Mouse (Mus musculus) layer of hippocampus, postnatal 10 days (tissue): ENCODE measurements at regions not wholly inside any gene's neighbourhood (a gene's known extent, or its start where the extent isn't known, plus 50 kb on each side); places are given as distances from the start of the nearest gene placed in this dataset.
A peak's percentile ranks its signal among the peaks of the same experiment; 100 is the strongest.

Source experiments
- DNase-seq, 2 experiments: peaks; one replicate each; pipeline ENCODE4 v3.0.0; 2021; ENCODE audit warnings: low spot score in 2 of 2

DNA sequence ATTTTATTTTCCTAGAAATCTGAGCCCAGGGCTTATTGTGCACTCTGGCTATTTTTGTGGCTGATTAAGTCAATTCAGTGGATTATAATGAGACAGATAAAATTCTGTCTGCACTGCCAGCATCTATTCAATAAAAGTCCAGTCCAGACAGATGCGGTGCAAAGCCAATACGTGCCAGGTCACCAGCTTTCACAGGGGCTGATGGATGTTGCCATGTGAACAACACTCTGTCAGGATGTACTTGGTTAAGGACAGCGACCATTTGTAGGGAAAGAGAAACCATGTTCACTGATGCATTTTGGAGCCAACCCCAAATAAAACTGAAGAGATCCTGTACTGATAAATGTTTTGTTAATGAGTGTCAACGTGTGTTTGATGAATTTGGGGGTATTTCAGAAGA lies 285.0 kb upstream of the Gnpda2 start:
- no peak for DNase-seq

- DNase-seq: no peak
These were observed 270.9 kb upstream of the Gnpda2 start for GRCm38 (mm10) chr5:69863027-69863426.

- no peak for DNase-seq
These were observed 252.7 kb upstream of the Gnpda2 start for GRCm38 (mm10) chr5:69844809-69845208.

DNA sequence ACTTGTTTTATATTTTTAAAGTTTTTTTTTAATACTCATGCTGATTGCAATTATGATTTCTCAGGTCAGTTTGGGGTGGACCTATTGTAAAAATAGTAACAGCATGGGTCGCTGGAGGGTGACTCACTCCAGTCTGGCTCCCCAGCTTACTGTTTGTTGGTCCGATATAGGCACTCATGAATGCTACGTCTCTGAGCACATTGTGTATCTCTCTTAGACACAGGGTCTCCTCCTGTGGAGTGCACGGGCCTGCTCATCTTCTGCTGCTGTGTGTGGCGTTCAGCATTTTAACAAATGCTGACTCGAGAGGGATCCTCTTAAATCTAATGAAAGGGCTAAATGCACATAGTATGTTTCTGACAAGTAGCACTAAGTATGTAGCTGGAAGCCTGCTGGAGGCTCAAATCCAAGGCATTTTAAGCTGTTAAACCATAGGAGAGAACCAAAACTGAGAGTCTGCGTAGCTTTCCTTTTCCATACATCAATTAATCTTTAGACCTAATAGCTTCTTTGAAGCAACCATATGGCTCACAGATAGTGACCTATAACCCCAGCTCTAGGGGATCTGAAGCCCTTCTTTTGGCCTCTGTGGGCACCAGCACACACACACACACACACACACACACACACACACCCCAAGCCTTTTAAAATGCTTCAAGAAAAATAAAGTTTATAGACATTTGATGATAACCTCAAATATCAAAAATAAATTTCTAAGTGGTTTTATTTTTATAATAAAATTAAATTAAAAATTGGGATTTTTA lies 246.0 kb upstream of the Gnpda2 start:
- DNase-seq: no peak

DNA sequence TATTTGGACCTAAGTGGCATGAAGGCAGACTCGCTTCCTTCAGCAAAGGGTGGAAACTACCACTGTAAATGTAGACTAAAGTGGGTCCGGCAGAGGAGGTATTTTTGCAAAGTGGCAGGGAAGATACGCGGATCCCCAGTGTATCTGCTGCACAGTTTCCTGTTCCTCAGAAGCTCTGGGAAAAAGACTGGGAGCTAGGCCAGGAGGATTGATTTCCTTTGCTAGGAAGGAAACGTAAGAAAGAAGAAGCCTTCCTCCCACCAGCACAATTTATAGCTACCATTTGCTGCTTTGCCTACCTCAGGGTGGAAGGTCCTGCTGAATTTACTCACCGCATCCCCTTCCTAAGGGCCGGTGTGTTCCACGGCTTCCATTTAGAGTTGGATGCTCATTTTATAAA lies 244.2 kb upstream of the Gnpda2 start:
- no peak for DNase-seq

DNA sequence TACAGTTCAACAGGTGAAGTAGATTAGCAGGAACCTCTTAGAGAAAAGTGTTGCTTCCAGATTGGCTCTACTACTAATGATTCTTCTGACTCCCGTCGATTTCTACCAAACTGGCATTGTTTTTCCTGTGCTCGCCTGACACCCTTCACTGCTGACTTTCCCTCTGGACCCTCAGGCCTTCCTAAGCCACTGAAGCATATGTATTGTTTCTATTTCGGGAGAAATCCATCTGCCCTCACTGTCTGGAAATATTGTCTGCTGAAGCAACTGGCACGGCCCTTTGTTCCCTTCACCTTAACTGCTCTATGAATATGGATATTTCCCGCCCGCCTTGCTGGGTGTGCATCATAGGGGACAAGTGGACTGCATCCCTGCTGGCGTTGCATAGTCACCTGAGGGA lies 243.0 kb upstream of the Gnpda2 start:
- DNase-seq: no peak

DNA sequence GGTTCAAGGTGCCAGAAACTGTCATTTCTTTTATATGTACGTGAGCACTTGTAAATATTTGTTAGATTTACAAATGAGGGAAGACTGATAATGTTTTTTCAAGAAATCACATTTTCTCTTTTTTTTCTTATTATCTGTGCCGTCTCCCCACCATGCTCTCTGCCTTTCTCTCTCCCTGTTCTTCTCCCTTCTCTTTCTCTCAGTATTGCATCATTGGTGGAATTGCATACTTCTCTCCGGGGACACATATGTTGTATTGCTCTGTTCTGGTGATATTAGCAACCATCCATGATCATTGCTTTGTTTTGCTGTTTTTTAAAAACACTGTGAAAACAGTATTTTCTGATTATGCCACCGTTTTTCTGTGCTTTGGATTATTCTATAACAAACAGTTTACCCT lies 225.6 kb upstream of the Gnpda2 start:
- DNase-seq: no peak

DNA sequence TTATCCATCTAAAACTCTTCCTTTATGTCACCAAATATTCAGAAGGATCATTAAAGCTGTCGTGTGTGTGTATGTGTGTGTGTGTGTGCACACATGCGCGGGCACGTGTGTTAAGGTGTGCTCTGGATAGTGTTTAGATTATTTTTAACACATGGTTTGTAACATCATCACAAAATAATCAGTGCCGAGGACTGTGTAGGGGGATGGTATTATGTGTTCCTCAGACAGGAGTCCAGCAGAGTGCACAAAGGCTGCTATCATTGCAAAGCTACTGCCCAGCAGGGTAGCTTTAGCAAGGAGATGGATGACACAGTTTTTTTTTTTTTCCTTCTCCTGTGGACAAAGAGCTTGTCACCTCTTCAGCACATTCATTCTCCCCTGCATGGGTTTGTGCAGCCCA lies 224.9 kb upstream of the Gnpda2 start:
- no peak for DNase-seq

DNA sequence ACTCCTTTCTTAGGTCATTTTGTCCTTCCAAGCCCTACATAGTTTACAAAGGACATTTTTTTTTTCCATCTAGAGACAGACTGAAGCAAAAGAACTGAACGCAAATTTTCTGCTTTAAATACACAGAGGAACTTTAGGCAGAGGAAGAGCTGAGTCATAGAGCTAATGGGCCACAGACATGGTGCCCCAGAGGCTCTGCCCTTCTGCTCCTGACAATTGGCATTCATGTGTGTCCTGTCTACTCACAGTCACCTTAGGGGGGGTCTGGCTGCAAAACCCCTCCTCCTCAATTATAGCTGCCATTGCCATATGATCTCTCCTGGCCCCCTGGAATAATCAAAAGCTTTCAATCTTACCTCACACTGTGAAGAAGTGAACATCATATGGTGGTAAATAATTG lies 223.2 kb upstream of the Gnpda2 start:
- DNase-seq: no peak

- no peak for DNase-seq
These were observed 210.5 kb upstream of the Gnpda2 start for GRCm38 (mm10) chr5:69802612-69803011.

DNA sequence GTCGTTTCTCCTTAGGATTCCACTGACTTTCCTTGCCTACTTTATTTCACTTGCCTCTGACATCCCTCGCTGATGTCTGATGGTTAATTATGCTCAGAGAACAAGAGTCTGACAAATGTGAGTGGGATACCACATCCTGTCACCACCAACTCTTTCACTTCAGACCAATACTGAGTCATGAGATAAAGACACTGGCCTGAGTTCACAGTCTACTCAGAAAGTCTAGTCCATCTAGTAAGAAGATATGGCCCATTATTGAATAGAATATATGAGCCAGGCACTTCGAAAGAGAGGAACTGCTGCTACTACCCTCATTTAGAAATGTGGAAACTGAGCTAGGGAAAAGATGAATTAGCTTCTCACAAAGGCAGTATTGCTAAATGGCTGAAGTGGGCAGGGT lies 210.0 kb upstream of the Gnpda2 start:
- DNase-seq: no peak

GRCm38 (mm10) chr5:69795316-69795715 lies 203.2 kb upstream of the Gnpda2 start:
- no peak for DNase-seq

DNA sequence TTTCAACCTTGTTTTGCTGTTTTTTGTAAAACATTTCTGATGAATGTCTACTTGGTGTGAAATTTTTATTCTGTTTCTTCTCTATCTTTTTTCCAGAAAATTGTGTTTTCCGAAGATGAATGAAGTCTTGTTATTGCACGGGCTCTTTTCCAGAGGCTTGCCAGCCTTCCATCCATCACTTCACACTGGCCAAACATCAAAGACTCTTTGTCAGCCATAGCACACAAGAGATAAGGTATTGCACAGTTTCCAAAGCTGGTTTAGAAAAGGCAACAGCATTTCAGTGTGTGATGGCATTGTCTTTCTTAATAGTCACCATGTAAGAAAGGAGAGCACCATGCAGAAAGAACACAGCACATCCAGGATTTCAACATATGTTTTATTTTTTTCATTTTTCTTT lies 202.5 kb upstream of the Gnpda2 start:
- DNase-seq: no peak

GRCm38 (mm10) chr5:69756769-69757485 lies 164.8 kb upstream of the Gnpda2 start:
- no peak for DNase-seq

DNA sequence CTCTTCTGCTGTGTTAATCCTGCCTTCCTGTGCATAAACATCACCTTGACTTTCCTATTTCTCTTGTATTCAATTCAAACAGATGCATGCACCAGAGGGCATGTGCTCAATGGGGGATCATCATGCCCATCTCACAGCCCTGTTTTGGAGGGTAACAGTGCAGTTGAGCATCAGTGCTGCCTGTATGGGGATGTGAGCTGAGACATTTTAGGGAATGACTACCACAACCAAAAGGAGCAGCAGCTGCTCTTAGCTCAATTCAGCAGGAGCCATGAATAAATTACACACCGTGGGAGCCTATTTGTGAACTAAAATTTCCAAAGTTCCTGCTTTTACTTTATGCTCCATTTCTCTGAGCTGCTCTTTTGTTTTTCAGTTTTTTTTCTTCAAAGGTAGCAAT lies 164.2 kb upstream of the Gnpda2 start:
- peak; percentile 5 to 13 for DNase-seq

DNA sequence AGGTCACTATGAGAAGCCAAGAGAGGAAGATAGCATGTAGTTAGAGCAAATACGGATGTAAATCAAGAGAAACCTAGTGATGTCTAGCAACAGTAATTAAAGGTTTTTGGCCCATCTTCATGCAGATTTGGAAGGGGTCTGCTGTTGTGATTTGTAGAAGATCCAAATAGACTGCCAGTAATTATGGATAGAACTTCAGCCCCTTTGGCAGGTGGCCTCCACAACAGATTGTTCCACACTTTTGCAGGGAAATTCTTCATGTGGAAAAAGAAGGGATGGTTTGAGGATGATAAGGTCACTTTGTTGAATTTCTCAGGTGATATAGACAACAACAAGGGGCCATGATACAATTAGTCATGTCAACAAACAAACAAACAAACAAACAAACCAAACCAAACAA lies 148.4 kb upstream of the Gnpda2 start:
- no peak for DNase-seq

DNA sequence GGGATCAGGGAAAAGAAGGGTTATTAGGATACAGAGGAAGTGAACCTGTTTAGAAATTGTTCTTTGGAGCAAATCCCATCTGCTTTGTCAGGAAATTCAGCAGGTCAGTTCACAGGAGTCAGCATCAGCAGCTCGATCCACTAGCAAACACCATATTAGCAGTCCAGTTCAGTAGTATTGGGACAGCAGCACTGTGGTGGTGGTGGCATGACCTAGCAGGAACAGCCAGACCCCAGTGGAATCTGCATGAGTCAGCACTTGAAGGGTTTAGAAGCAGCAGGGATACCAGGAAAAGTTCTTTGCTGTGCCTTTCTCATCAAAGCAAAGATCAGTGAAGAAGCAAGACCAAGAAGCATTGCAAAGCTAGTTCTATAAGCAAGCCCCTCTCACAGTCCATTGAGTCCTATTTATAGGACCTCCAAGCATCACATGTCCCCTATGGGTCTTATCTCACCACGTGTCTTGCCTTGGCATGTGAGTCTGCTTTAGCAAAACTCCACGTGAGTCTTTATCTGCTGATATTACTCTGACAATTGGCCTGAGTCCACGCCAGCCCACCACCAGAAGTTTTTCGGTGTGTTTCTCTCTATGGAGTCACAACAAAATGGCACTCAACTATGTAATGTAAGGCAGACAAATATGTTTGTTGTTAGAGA lies 129.3 kb upstream of the Gnpda2 start:
- no peak for DNase-seq

- no peak for DNase-seq
These were observed 123.9 kb upstream of the Gnpda2 start for GRCm38 (mm10) chr5:69716087-69716486.

DNA sequence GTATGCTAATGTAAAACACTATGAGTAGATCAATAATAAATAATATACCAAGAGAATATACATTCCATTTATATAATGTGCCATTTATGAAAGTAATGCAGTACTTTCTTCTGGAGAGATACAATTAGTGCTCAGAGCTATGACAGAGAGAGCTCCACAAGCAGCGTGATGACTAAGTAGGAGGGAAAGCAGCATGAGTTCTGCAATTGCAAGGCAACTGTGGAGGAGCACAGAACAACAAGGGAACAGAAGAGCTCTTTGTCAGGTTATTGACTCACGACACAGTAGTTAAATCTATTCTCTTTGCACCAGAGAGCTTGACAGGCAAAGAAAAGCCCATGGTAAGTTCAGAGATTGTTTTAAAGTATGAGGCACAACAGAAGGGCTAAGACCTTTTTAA lies 115.0 kb upstream of the Gnpda2 start:
- DNase-seq: no peak

- DNase-seq: no peak
These were observed 113.0 kb upstream of the Gnpda2 start for GRCm38 (mm10) chr5:69705168-69705532.

GRCm38 (mm10) chr5:69704261-69705167 lies 112.4 kb upstream of the Gnpda2 start:
- DNase-seq: peak; percentile 41 to 51
